Mouse (Mus musculus) stomach, postnatal 0 days (tissue): ENCODE measurements at regions not wholly inside any gene's neighbourhood (a gene's known extent, or its start where the extent isn't known, plus 50 kb on each side); places are given as distances from the start of the nearest gene placed in this dataset.

Experiments
- ATAC-seq: fragments of 200-750 bp; cut with Nextera tagmentation; 2 replicates; pipeline ENCODE4 v1.8.0; 2017; ENCODE audit not compliant: low FRiP score, low TSS enrichment
- DNase-seq: peaks from one replicate; pipeline ENCODE4 v3.0.0-alpha.2; 2016; ENCODE audit warnings: low spot score
- H3K27ac ChIP-seq: fragments of 300-500 bp; sonication (generic); replicated peaks from 2 replicates; pipeline ENCODE4 v1.5.1; 2014; ENCODE audit warnings: mild to moderate bottlenecking, control low read depth
- H3K27me3 ChIP-seq: fragments of 300-500 bp; sonication (generic); 2 replicates; pipeline ENCODE4 v1.6.1; 2014; ENCODE audit warnings: low read length; ENCODE audit not compliant: control insufficient read depth, insufficient read depth
- H3K36me3 ChIP-seq: fragments of 300-500 bp; sonication (generic); 2 replicates; pipeline ENCODE4 v1.6.1; 2014; ENCODE audit warnings: low read length, mixed read lengths; ENCODE audit not compliant: control insufficient read depth, insufficient read depth
- H3K4me1 ChIP-seq: fragments of 300-500 bp; sonication (generic); replicated peaks from 2 replicates; pipeline ENCODE4 v1.6.1; 2014; ENCODE audit warnings: antibody characterized with exemption; ENCODE audit not compliant: control insufficient read depth, insufficient read depth
- H3K4me2 ChIP-seq: fragments of 300-500 bp; sonication (generic); replicated peaks from 2 replicates; pipeline ENCODE4 v1.6.1; 2014; ENCODE audit warnings: low read depth, mild to moderate bottlenecking, control low read depth, moderate library complexity
- H3K4me3 ChIP-seq: fragments of 300-500 bp; sonication (generic); 2 replicates; pipeline ENCODE4 v1.5.1; 2014; ENCODE audit warnings: low read depth, low read length, control low read depth
- H3K9ac ChIP-seq: fragments of 300-500 bp; sonication (generic); 2 replicates; pipeline ENCODE4 v1.6.1; 2014; ENCODE audit warnings: mild to moderate bottlenecking, low read length, control low read depth, mixed read lengths
- H3K9me3 ChIP-seq: fragments of 300-500 bp; sonication (generic); 2 replicates; pipeline ENCODE4 v1.6.1; 2016; ENCODE audit warnings: low read length; ENCODE audit not compliant: control insufficient read depth
- CTCF ChIP-seq: IDR thresholded peaks from 2 replicates; pipeline ENCODE4 v1.5.1; 2016; ENCODE audit warnings: antibody characterized with exemption, low read depth, mild to moderate bottlenecking, moderate library complexity
- EP300 ChIP-seq: optimal IDR thresholded peaks from 2 replicates; pipeline ENCODE3; 2016; ENCODE audit warnings: antibody characterized with exemption
- WGBS: fragments of 180-500 bp; shearing (Covaris S2); extraction: QIAGEN DNeasy Blood & Tissue Kit; methylation state at CpG from one replicate; pipeline ENCODE4 v1.1.7; 2014; 5-methylcytosine and 5-hydroxymethylcytosine counted together

- Histone ChIP-seq H3K9me3 (no peaks in the 10 kb centered on the region), H3K4me2 (no peak overlapping the region), H3K36me3 (no peaks in the 10 kb centered on the region), H3K4me3 (no peak overlapping the region), H3K27ac (no peak overlapping the region), H3K27me3 (no peaks in the 10 kb centered on the region), H3K9ac (no peak overlapping the region), H3K4me1 (no peaks in the 10 kb centered on the region)
- TF ChIP-seq CTCF (no peak), EP300 (no peak)
- DNase-seq (no peak), ATAC-seq (no peak)
- 71% methylated on average over 4 of the region's 4 CpGs for WGBS
Measured at GRCm38 (mm10) chr9:112498676-112499075, 262.9 kb upstream of the Arpp21 start.

- TF ChIP-seq EP300 (no peak), CTCF (no peak)
- no peaks in the 10 kb centered on the region for H3K4me1 ChIP-seq
- 69% methylated on average over 4 of the region's 4 CpGs for WGBS
- ATAC-seq = no peak
- H3K9ac ChIP-seq = no peak overlapping the region
- H3K4me3 ChIP-seq = no peak overlapping the region
- no peak for DNase-seq
- no peak overlapping the region for H3K27ac ChIP-seq
- no peaks in the 10 kb centered on the region for H3K27me3 ChIP-seq
- no peaks in the 10 kb centered on the region for H3K36me3 ChIP-seq
- H3K9me3 ChIP-seq = no peaks in the 10 kb centered on the region
- no peak overlapping the region for H3K4me2 ChIP-seq
Measured at GRCm38 (mm10) chr9:112495930-112496527, 260.3 kb upstream of the Arpp21 start.

- TF ChIP-seq CTCF (no peak), EP300 (no peak)
- Histone ChIP-seq H3K9ac (no peak overlapping the region), H3K27ac (no peak overlapping the region), H3K9me3 (no peaks in the 10 kb centered on the region), H3K4me1 (no peaks in the 10 kb centered on the region), H3K27me3 (no peaks in the 10 kb centered on the region), H3K36me3 (no peaks in the 10 kb centered on the region), H3K4me3 (no peak overlapping the region), H3K4me2 (no peak overlapping the region)
- DNase-seq (no peak), ATAC-seq (no peak)
- WGBS = 61% methylated on average over 1 of the region's 1 CpGs
Measured at GRCm38 (mm10) chr9:112490963-112491362, 255.2 kb upstream of the Arpp21 start.

DNA sequence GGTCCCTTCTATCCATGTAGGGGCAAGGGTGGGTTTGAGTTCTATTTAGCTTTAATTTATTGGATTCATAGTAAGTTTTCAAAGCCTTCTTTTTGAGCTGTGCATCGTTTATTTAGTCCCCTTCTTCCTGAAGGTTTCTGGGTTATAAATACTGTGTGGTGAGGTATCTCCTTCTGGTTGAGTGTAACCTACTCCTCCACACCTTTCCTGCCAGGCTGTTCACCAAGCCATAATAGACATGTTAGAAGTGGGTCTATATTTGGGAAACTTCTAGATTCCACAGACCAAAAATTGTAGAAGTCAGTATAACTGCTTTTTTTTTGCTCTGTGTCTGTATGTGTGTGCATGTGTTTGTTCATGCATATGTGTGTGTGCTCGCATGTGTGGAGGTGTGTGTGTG is 240.9 kb upstream of the Arpp21 start:
- no peaks in the 10 kb centered on the region for H3K27me3 ChIP-seq
- H3K9ac ChIP-seq = no peak overlapping the region
- H3K4me1 ChIP-seq = no peaks in the 10 kb centered on the region
- H3K4me2 ChIP-seq = no peak overlapping the region
- DNase-seq = no peak
- H3K36me3 ChIP-seq = no peaks in the 10 kb centered on the region
- 81% methylated on average over 2 of the region's 2 CpGs for WGBS
- H3K9me3 ChIP-seq = no peaks in the 10 kb centered on the region
- no peak for ATAC-seq
- H3K4me3 ChIP-seq = no peak overlapping the region
- H3K27ac ChIP-seq = no peak overlapping the region
- TF ChIP-seq CTCF (no peak), EP300 (no peak)

DNA sequence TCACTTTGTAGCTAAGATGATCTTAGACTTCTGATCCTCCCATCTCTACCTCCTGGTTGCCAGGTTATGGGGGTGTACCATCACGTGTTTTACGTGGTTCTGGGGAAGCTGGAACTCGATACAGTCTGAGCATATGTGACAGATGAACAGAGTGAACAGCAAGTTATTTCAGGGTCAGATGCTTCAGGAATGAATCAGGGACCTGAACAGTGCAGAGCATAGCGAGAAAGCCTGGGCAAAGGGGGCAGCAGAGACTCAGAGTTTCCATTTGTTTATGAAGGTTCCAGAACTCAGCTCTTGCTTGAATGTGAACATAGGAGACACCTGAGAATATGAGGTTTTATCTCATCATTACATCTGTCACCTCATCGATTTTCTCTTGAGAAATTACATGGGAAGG is 221.9 kb upstream of the Arpp21 start:
- no peak overlapping the region for H3K9ac ChIP-seq
- ATAC-seq = no peak
- DNase-seq = no peak
- H3K36me3 ChIP-seq = no peaks in the 10 kb centered on the region
- no peak for TF ChIP-seq CTCF
- no peak for TF ChIP-seq EP300
- H3K4me1 ChIP-seq = no peaks in the 10 kb centered on the region
- H3K9me3 ChIP-seq = no peaks in the 10 kb centered on the region
- 80% methylated on average over 5 of the region's 5 CpGs for WGBS
- no peak overlapping the region for H3K4me2 ChIP-seq
- no peak overlapping the region for H3K4me3 ChIP-seq
- no peak overlapping the region for H3K27ac ChIP-seq
- H3K27me3 ChIP-seq = no peaks in the 10 kb centered on the region

- H3K9ac ChIP-seq = no peak overlapping the region
- no peak overlapping the region for H3K4me2 ChIP-seq
- ATAC-seq = no peak
- H3K4me1 ChIP-seq = no peaks in the 10 kb centered on the region
- H3K36me3 ChIP-seq = no peaks in the 10 kb centered on the region
- TF ChIP-seq CTCF (no peak), EP300 (no peak)
- H3K27me3 ChIP-seq = no peaks in the 10 kb centered on the region
- no peak overlapping the region for H3K4me3 ChIP-seq
- WGBS = 67% methylated on average over 6 of the region's 6 CpGs
- no peaks in the 10 kb centered on the region for H3K9me3 ChIP-seq
- no peak for DNase-seq
- no peak overlapping the region for H3K27ac ChIP-seq
Measured at GRCm38 (mm10) chr9:112454706-112455105, 219.0 kb upstream of the Arpp21 start.
